ENCODE assay signal across 8 mouse cellular contexts in the genomic region with DNA sequence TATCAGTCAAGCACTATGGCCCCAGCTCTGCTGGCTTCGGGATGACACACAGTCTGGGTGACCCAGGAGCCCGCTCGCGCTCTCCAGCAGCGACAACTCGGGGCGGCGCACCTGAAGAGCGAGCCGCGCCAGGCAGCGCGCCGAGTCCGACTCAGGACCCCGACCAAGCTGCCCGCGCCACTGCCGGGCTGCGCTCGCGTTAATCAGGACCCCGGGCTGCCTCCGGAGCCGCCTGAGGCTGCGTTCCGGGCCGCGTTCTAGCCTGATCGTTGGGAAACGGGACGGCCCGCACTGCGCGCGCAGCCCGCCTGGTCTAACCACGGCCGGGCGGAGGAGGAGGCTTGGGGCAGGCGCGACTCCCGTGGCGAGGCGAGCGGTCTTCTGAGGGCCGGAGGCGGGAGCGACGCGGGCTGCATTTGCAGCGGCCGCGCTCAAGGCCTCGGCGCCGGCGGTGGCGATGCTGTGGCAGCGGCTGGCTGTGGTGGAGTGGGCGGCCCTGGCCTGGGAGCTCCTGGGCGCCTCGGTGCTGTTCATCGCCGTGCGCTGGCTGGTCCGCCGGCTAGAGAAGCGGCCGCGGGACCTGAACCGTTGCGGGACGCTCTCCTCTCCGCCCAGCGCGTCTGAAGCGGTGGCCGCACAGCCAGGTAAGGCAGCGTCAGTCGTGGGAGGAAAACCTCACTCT. TPM values are rescaled to one million over a fixed set of nuclear protein-coding genes. Genes with fewer than 3 reads are reported as not detected.
DNase-seq lines count a peak whose midpoint lies in the region; ATAC-seq lines count a peak whose summit lies in the region.

A gene (plus strand): TSS at position 225 of the 682 bp plus-strand sequence.

- H3K9me3 ChIP-seq in hindbrain, embryonic 11.5 days (ENCODE audit: control insufficient read depth, low read length) = no peaks in the 10 kb centered on the region

- H3K27me3 ChIP-seq in hindbrain, embryonic 11.5 days (ENCODE audit: control insufficient read depth, insufficient read depth, low read length) = no peaks in the 10 kb centered on the region

- H3K4me3 ChIP-seq in hindbrain, embryonic 11.5 days (ENCODE audit: low read depth, low read length) = peak within 1 kb of the TSS; percentile 95

- ATAC-seq in hindbrain, embryonic 11.5 days (ENCODE audit: low FRiP score) = peak; percentile 97

- peak within 1 kb of the TSS; percentile 93 for H3K27ac ChIP-seq in hindbrain, embryonic 11.5 days (ENCODE audit: low read depth, low read length)

- DNase-seq in MN1 (ENCODE audit: low spot score) = peak; percentile 95
- peak; percentile 90 for DNase-seq in cerebellum, adult 9-10 months
- DNase-seq in frontal cortex, adult 2 months (ENCODE audit: extremely low spot score in 1 of 2, low spot score in 1 of 2) = peak; percentile 74 to 94
- peak; percentile 96 for DNase-seq in hindbrain, embryonic 11.5 days (ENCODE audit: low spot score)
- DNase-seq in layer of hippocampus, postnatal 10 days (ENCODE audit: low spot score in 2 of 2) = peak; percentile 90 to 95
- DNase-seq in lung, postnatal 10 days = peak; percentile 94
- DNase-seq in ovary, postnatal 36 days (ENCODE audit: low spot score) = peak; percentile 93
- peak; percentile 93 for DNase-seq in thymus, postnatal 25 days

- no peaks in the 10 kb centered on the region for H3K4me1 ChIP-seq in hindbrain, embryonic 11.5 days (replicated peaks; ENCODE audit: control insufficient read depth, insufficient read depth, low read length)

- 0 out of 2 replicates have a peak, but pooled peaks cover 3% of the 10 kb centered on the region for H3K36me3 ChIP-seq in hindbrain, embryonic 11.5 days (ENCODE audit: control insufficient read depth, insufficient read depth, low read length)

- peak within 1 kb of the TSS; percentile 98 for H3K9ac ChIP-seq in hindbrain, embryonic 11.5 days (ENCODE audit: low read depth, low read length)

- under 1% methylated on average over 79 of the region's 81 CpGs for WGBS in hindbrain, embryonic 11.5 days

- peak within 1 kb of the TSS; percentile 61 for H3K4me2 ChIP-seq in hindbrain, embryonic 11.5 days (replicated peaks; ENCODE audit: low read depth, low read length)

RNA-seq across cellular contexts. Expression of the gene that starts here (rescaled TPM):
- 16.2 and 20.4 TPM in 2 replicates for polyA plus RNA-seq in frontal cortex, adult 2 months (2012; rRNA removed)
- polyA plus RNA-seq in hindbrain, embryonic 11.5 days (2014; fragmentation: Nextera tagmentation; extraction: Ambion mirVana) = 38.7 and 46.5 TPM in 2 replicates
- total RNA-seq in layer of hippocampus, postnatal 10 days (2021) = 10 to 100 TPM; 32.0 to 40.6 TPM

Comparison
In these comparisons a context has a peak if more than half of its experiments do, and no peak if none do; other contexts are left out.
1. Peak in every context shown above with its lines: DNase-seq, ATAC-seq, H3K4me3 ChIP-seq and H3K27ac ChIP-seq.